Mouse (Mus musculus) kidney, embryonic 16.5 days (tissue): ENCODE data around the gene Fabp6. TPM values are rescaled to one million over a fixed set of nuclear protein-coding genes. Genes with fewer than 3 reads are reported as not detected.

Experiments used
- ATAC-seq: fragments of 200-750 bp; cut with Nextera tagmentation; 2 replicates; pipeline ENCODE4 v1.8.0; 2017; ENCODE audit warnings: moderate TSS enrichment; ENCODE audit not compliant: low FRiP score, low TSS enrichment
- H3K27ac ChIP-seq: fragments of 300-500 bp; sonication (generic); 2 replicates; pipeline ENCODE4 v1.5.1; 2014; ENCODE audit warnings: low read length
- H3K27me3 ChIP-seq: fragments of 300-500 bp; sonication (generic); 2 replicates; pipeline ENCODE4 v1.6.1; 2014; ENCODE audit warnings: low read length, control low read depth, mixed read lengths; ENCODE audit not compliant: insufficient read depth
- H3K36me3 ChIP-seq: fragments of 300-500 bp; sonication (generic); 2 replicates; pipeline ENCODE4 v1.6.1; 2014; ENCODE audit warnings: low read length, control low read depth, mixed read lengths; ENCODE audit not compliant: insufficient read depth
- H3K4me1 ChIP-seq: fragments of 300-500 bp; sonication (generic); 2 replicates; pipeline ENCODE4 v1.6.1; 2014; ENCODE audit warnings: low read length, control low read depth, mixed read lengths; ENCODE audit not compliant: insufficient read depth
- H3K4me2 ChIP-seq: fragments of 300-500 bp; sonication (generic); replicated peaks from 2 replicates; pipeline ENCODE4 v1.6.1; 2014; ENCODE audit warnings: low read depth, low read length
- H3K4me3 ChIP-seq: fragments of 300-500 bp; sonication (generic); 2 replicates; pipeline ENCODE4 v1.5.1; 2014; ENCODE audit warnings: mild to moderate bottlenecking, low read length
- H3K9ac ChIP-seq: fragments of 300-500 bp; sonication (generic); replicated peaks from 2 replicates; pipeline ENCODE4 v1.6.1; 2014; ENCODE audit warnings: low read length
- H3K9me3 ChIP-seq: fragments of 300-500 bp; sonication (generic); 2 replicates; pipeline ENCODE4 v1.6.1; 2016; ENCODE audit warnings: low read length, control low read depth
- WGBS: fragments of 180-500 bp; shearing (Covaris S2); extraction: QIAGEN DNeasy Blood & Tissue Kit; methylation state at CpG from one replicate; pipeline ENCODE4 v1.1.7; 2014; 5-methylcytosine and 5-hydroxymethylcytosine counted together
- polyA plus RNA-seq: library from polyadenylated mRNA; unstranded; fragments of >200 nt; fragmentation: Nextera tagmentation; extraction: Ambion mirVana; gene quantifications from 2 replicates; pipeline ENCODE4 v1.2.1, GENCODE M21; 2015

Fabp6 gene
- polyA plus RNA-seq, 1 experiment from 2014 or later: not detected

DNA sequence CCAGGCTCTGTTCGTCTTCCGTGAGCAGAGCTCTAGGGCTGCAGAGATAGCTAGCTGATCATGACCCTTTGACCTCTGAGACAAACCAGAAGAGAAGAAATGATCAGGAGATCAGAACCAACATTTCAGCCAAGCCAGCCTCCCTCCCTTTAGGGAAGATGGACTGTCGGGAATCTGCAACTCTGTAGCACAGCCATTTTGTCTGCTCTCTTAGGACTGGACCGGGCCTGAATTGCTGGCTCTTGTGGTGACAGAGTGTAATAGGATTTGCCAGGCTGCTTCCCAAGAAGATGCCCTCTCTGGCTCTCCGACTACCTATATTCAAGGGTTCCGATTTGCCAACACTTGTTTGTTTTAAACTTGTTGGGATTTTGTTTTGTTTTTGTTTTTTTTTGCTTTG lies 48.7 kb downstream of the Fabp6 start:
- Histone ChIP-seq H3K27me3 (no peaks in the 10 kb centered on the region), H3K36me3 (peaks cover 10% of the 10 kb centered on the region), H3K4me1 (peaks cover 42% of the 10 kb centered on the region), H3K9ac (no peak overlapping the region), H3K4me3 (no peak overlapping the region), H3K9me3 (no peaks in the 10 kb centered on the region), H3K4me2 (no peak overlapping the region), H3K27ac (no peak overlapping the region)
- 86% methylated on average over 6 of the region's 6 CpGs for WGBS
- no peak for ATAC-seq

DNA sequence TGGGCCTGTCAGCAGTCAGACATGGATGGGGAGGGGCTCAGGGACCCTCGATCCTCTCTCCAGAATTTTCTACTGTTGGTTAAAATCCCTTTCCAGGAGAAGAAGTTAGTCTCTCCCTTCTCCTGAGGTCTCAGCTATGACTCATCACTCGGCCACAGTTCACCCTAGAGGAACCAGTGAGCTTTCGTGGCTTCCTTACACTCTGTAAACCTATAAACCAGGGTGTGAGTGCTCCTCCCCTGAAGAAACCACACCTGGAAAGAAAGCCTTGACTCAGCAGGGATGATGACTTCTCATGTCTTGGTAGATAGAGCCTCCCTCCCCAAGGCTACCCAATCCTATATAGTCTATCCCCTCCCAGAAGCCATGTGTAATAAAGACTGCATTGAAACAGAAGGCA lies 49.6 kb downstream of the Fabp6 start:
- ATAC-seq: no peak
- no peak overlapping the region for H3K4me2 ChIP-seq
- peaks cover 42% of the 10 kb centered on the region for H3K4me1 ChIP-seq
- no peak overlapping the region for H3K9ac ChIP-seq
- no peaks in the 10 kb centered on the region for H3K9me3 ChIP-seq
- 69% methylated on average over 3 of the region's 3 CpGs for WGBS
- no peak overlapping the region for H3K27ac ChIP-seq
- H3K4me3 ChIP-seq: no peak overlapping the region
- peaks cover 4% of the 10 kb centered on the region for H3K36me3 ChIP-seq
- no peaks in the 10 kb centered on the region for H3K27me3 ChIP-seq

- Histone ChIP-seq H3K4me1 (peaks cover 50% of the 10 kb centered on the region), H3K4me2 (no peak overlapping the region), H3K36me3 (no peaks in the 10 kb centered on the region; the same call in 1 of the 2 replicates), H3K4me3 (no peak overlapping the region), H3K27ac (peak overlapping the region; percentile 77), H3K9ac (0 out of 2 replicates have a peak overlapping the region, but pooled peaks have one; percentile 37), H3K9me3 (no peaks in the 10 kb centered on the region), H3K27me3 (no peaks in the 10 kb centered on the region)
- WGBS: 26% methylated on average over 11 of the region's 11 CpGs
- peak; percentile 55; the same call in 1 of the 2 replicates for ATAC-seq
Measured at GRCm38 (mm10) chr11:43549701-43550100, 51.6 kb downstream of the Fabp6 start.

GRCm38 (mm10) chr11:43548657-43549435 lies 52.5 kb downstream of the Fabp6 start:
- WGBS: 51% methylated on average over 12 of the region's 12 CpGs
- Histone ChIP-seq H3K9ac (no peak overlapping the region), H3K4me1 (peaks cover 50% of the 10 kb centered on the region)

GRCm38 (mm10) chr11:43548148-43548547 lies 53.2 kb downstream of the Fabp6 start:
- H3K4me2 ChIP-seq: no peak overlapping the region
- H3K9me3 ChIP-seq: no peaks in the 10 kb centered on the region
- 23% methylated on average over 7 of the region's 7 CpGs for WGBS
- peaks cover 4% of the 10 kb centered on the region; the same call in 1 of the 2 replicates for H3K36me3 ChIP-seq
- H3K9ac ChIP-seq: peak overlapping the region; percentile 13
- H3K4me3 ChIP-seq: no peak overlapping the region
- H3K27me3 ChIP-seq: no peaks in the 10 kb centered on the region
- H3K4me1 ChIP-seq: peaks cover 50% of the 10 kb centered on the region
- ATAC-seq: peak; percentile 66; the same call in 1 of the 2 replicates
- peak overlapping the region; percentile 77 for H3K27ac ChIP-seq

More at GRCm38 (mm10) chr11:43548657-43549435, 52.5 kb downstream of the Fabp6 start:
- Histone ChIP-seq H3K9me3 (no peaks in the 10 kb centered on the region), H3K4me2 (no peak overlapping the region), H3K4me3 (no peak overlapping the region), H3K27ac (peak overlapping the region; percentile 77), H3K27me3 (no peaks in the 10 kb centered on the region), H3K36me3 (peaks cover under 1% of the 10 kb centered on the region; the same call in 1 of the 2 replicates)
- no peak for ATAC-seq

DNA sequence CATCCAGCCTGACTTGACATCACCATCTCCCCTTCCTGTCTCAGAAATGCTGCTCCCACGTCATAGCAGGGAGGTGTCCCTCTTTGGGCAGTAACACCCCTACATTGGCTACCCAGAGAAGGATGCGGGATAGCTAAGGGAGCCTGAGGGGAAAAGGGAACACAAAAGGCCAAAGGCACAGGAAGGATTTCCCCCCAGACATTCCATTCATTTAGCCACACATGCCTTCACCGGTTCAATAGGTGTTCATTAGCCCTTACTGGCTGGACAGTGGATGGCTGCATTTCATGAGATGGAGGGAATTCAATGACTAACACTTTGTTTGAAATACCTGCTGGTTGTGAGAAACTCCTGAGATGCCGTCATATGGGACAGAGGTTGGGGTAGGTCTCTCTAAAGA lies 54.7 kb downstream of the Fabp6 start:
- Histone ChIP-seq H3K27me3 (no peaks in the 10 kb centered on the region), H3K4me3 (no peak overlapping the region), H3K4me1 (peaks cover 49% of the 10 kb centered on the region), H3K9me3 (no peaks in the 10 kb centered on the region), H3K4me2 (no peak overlapping the region), H3K27ac (0 out of 2 replicates have a peak overlapping the region, but pooled peaks have one; percentile 4), H3K36me3 (peaks cover 4% of the 10 kb centered on the region; the same call in 1 of the 2 replicates), H3K9ac (no peak overlapping the region)
- ATAC-seq: no peak
- WGBS: 64% methylated on average over 4 of the region's 4 CpGs

Other genes with a start within 250 kb of the Fabp6 start
- gene Pttg1, start 175.3 kb downstream of the Fabp6 start, polyA plus RNA-seq: 101 and 102 TPM in 2 replicates
- 59.6 and 66.3 TPM in 2 replicates for gene Slu7, start 167.8 kb downstream of the Fabp6 start, polyA plus RNA-seq
- 17.8 and 20.8 TPM in 2 replicates for gene C1qtnf2, start 127.3 kb downstream of the Fabp6 start, polyA plus RNA-seq
- 26.4 and 29.9 TPM in 2 replicates for gene Ccnjl, start 72.8 kb downstream of the Fabp6 start, polyA plus RNA-seq
- gene 4933415A04Rik, start 14.5 kb downstream of the Fabp6 start, polyA plus RNA-seq: 6.8 and 7.4 TPM in 2 replicates
- 13.6 and 21.0 TPM in 2 replicates for gene Pwwp2a, start 80.5 kb upstream of the Fabp6 start, polyA plus RNA-seq
- 69.6 and 71.0 TPM in 2 replicates for gene Ttc1, start 146.5 kb upstream of the Fabp6 start, polyA plus RNA-seq